Mouse (Mus musculus) small intestine, adult 10 weeks (tissue): ENCODE measurements around the gene Otud6a. TPM values are rescaled to one million over a fixed set of nuclear protein-coding genes. Genes with fewer than 3 reads are reported as not detected.

Experiments
- polyA plus RNA-seq: library from polyadenylated mRNA; stranded (reverse); fragments of 350-450 nt; fragmentation: Illumina TruSeq; extraction: RNeasy Lipid Tissue Mini Kit (QIAGEN cat#74804); gene quantifications from one replicate; pipeline ENCODE4 v1.2.3, GENCODE M21; 2014; ENCODE audit warnings: low replicate concordance

Otud6a gene
- polyA plus RNA-seq: not detected

GRCm38 (mm10) chrX:100428693-100429092, at the start of gene Otud6a:
Gene Otud6a, plus strand, starts transcription at chrX:100429013.

GRCm38 (mm10) chrX:100442617-100443016, 13.8 kb downstream of the Otud6a start, which contains the start of gene Awat2:
Gene Awat2, minus strand, starts transcription at chrX:100442717.

Other genes starting within 250 kb of the Otud6a start
- 0.26 TPM for gene Awat2, start 13.7 kb downstream of the Otud6a start, polyA plus RNA-seq
- 72.3 TPM for gene Igbp1, start 65.3 kb downstream of the Otud6a start, polyA plus RNA-seq
- gene Dgat2l6, start 95.8 kb downstream of the Otud6a start, polyA plus RNA-seq: not detected
- not detected for gene Awat1, start 143.2 kb downstream of the Otud6a start, polyA plus RNA-seq
- gene P2ry4, start 165.9 kb downstream of the Otud6a start, polyA plus RNA-seq: 0.22 TPM
- not detected for gene Arr3, start 176.5 kb downstream of the Otud6a start, polyA plus RNA-seq
- 5.5 TPM for gene Kif4, start 196.7 kb downstream of the Otud6a start, polyA plus RNA-seq
- gene Pdzd11, start 197.6 kb downstream of the Otud6a start, polyA plus RNA-seq: 78.3 TPM